Mouse (Mus musculus): ENCODE results near the gene Adk.

GRCm38 (mm10) chr14:21105049-21105448 is 52.7 kb downstream of the Adk start:
- TF ChIP-seq CTCF (IDR thresholded peaks at IDR 0.05; ENCODE audit: borderline replicate concordance, insufficient read depth, low read depth, low read length) (no peak), POLR2A (IDR thresholded peaks at IDR 0.05; ENCODE audit: borderline replicate concordance, insufficient read depth, low read length) (no peak)
